Mouse (Mus musculus) heart, adult 2 months (tissue): ENCODE results near the gene Lama5.

Experiments
- CTCF ChIP-seq: fragments of 200-600 bp; IDR thresholded peaks from 2 replicates; pipeline ENCODE4 v1.8.1; 2022; ENCODE audit warnings: antibody characterized with exemption, mild to moderate bottlenecking, moderate library complexity
- EP300 ChIP-seq: fragments of 200-500 bp; IDR thresholded peaks from 2 replicates; pipeline ENCODE4 v1.6.1; 2011; ENCODE audit warnings: low read depth, low read length, control low read depth; ENCODE audit not compliant: insufficient read depth

DNA sequence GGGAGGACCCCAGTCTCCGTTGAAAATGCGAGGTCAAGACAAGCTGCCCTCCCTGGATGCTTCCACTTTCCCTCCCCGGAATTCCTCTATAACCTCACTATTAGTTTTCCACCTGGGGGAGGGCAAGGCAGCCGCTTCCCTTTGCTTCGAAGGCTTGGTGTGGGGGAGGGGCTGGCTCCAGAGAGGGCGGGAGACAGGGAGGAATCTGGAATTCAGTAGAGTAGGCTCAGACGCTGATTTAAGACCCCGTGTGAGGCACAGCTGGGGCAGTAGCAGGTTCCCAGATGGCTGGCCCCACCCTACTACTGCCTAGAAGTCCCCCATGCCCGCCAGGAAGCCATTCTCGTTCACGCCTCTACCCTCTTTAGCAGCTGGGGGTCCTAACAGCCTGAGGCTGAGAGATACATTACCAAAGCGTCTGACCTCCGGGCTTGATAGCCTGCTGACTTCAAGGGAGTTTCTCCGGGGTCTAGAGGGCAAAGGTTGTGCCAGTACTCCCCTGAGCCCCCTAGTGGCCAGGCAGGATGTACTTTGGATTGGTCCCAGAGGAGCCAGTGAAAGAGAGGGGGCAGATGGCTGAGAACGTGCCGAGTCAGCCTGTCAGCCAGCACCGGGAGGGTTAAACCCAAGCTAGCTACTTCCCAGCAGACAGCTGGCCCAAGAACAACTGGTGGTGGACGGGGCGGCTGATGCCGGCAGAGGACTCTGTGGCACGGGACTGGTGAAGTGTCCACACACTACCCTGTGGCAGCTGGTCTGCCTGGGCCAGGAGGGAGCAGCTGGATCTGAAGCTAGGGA, 1.8 kb upstream of the Lama5 start:
- TF ChIP-seq CTCF (peak; percentile 88), EP300 (peak; percentile 54; the same call in 1 of the 2 replicates)
